Mouse (Mus musculus): Measurements from ENCODE around the gene Rplp2.
"Not testable (repeated sequence)": the region's sequence is repeated elsewhere in the genome, so short reads cannot be mapped to it uniquely, and the experiment has no call there.

Rplp2 gene

DNA sequence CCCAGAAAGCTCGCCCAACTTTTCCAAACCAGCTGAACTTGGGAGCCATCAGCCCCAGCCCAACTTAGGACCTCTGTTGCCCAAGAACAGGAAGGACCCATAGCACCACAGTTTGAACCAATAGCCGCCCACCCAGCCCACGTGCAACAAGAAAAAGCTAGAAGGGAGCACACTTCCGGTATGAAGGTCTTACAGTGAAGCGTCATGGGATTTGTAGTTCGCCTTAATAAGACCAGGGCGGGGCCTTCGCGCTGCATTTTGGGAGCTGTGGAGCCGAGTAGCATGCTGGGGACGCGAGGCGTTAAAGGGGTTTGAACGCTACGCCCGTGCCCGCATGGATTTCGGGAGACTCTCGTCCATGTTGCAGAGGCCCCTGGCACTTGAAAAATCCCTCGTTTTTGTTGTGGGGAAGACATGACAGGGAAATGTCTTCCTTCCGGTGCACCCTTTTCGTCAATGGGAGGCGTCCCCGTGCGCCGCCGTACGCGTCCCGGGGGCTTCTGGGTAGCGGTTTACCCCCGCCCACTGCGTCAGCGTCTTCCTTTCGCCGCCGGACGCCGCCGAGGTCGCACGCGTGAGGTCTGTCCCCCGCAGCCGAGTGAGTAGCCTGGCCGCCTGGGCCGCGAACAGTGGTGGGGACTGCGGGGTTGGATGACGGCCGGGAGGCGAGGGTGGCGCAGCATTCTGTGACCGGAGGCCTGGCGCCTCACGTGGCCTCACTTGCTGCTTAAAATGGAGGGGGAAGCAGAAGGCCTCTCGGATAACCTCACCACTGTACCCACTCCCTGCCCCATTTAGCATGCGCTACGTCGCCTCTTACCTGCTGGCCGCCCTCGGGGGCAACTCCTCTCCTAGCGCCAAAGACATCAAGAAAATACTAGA, at the start of gene Rplp2:
TSS of gene Rplp2 (plus strand) at position 261 of the 882 bp plus-strand sequence.
- DNase-seq (ENCODE audit: low read depth, low spot score), result peak; percentile 89

- DNase-seq (ENCODE audit: low read depth, low spot score), result no peak
Observed at GRCm38 (mm10) chr7:141403305-141403704, 43.9 kb upstream of the Rplp2 start.

GRCm38 (mm10) chr7:141405466-141405865, 41.7 kb upstream of the Rplp2 start:
- DNase-seq (ENCODE audit: low read depth, low spot score), result no peak

DNA sequence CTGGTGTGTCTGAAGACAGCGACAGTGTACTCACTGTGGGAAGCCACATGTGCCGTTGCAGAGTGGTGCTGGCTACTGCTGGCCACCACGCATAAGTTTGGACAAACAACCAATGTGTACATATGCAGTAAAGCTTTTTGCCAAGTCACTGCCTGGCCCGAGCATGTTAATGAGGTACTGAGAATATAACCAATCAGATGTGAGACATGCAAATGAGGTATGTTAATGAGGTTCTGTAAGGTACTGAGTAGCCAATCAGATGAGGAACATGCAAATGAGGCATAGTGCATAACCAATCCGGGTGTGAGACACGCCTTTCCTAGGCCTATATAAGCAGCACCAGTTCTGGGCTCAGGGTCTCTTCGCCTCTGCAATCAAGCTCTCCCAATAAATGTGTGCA, 39.5 kb upstream of the Rplp2 start:
- not testable (repeated sequence) for DNase-seq (ENCODE audit: low read depth, low spot score)

DNA sequence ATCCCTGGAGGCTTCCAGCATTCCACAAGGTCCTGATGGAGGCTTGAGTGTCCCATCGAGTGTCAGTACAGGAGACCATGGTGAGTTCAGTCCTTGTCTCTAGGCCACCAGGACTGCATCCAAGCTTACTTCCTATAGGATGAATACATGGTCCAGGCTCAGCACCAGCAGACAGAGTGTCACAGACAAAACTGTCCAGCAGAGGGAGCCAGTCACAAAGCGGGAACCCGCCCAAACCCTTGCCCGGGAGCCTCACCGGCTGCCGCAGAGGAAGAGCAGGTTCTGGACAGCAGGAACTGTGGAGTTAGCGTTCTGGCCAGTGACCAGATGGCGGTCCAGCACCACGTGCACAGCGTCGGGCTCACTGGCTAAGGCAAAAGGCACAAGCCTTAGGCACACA, 38.3 kb upstream of the Rplp2 start:
- DNase-seq (ENCODE audit: low read depth, low spot score), result peak; percentile 74

- no peak for DNase-seq (ENCODE audit: low read depth, low spot score)
Observed at GRCm38 (mm10) chr7:141410631-141411030, 36.5 kb upstream of the Rplp2 start.

- DNase-seq (ENCODE audit: low read depth, low spot score), result no peak
Observed at GRCm38 (mm10) chr7:141411667-141412066, 35.5 kb upstream of the Rplp2 start.

DNA sequence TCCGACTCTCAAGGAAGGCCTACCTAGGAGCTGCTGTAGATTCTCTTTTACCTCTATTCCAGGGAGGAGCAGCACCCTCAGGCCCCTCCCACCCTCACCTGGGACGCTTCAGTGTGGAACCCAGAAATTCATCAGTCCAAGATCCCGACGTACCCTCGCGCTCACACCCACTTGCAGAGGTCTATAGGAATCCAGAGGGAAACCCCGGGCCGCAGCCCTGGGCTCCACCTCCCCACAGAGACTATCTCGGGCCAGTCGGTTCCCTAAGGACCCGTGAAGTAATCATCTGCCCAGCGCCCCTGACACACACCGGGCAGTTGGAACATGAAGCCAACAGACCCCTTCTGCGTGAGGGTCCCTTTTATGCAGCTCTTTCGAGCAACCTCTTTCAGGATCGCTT, 33.8 kb upstream of the Rplp2 start:
- no peak for DNase-seq (ENCODE audit: low read depth, low spot score)

- DNase-seq (ENCODE audit: low read depth, low spot score), result peak; percentile 100
Observed at GRCm38 (mm10) chr7:141413809-141414584, 33.2 kb upstream of the Rplp2 start, which contains the start of gene Gatd1. Gatd1 (minus strand) TSS chr7:141414136.

DNA sequence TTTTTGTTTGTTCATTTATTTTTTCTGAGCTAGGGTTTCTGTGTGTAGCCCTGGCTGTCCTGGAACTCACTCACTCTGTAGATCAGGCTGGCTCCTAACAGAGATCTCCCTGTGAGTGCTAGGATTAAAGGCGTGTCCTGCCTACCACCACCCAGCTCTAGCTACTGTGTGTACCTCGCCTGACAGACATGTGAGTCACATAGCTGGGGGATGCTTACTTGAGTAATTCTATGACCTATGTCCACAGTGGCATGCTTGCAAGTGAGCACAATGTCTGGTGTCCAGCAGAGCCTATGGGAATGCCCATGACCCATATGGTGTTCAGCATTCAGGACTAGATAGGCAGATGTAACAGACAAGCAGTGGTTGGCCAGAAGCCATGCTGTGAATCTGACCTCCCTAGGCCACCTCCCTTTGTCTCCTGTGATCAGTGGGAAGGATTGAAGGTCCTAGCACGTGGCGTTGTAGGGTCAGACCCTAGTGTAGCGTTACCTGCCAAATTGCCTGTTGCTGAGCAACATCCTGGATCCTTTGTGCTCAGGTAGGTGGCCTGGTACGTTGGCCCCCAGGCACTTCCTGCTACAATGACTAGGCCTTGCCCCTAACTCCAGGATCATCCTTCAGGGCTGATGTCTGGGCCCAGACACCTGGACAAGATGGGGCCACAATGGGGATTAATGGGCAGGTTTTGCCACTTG, 30.9 kb upstream of the Rplp2 start:
- DNase-seq (ENCODE audit: low read depth, low spot score), result no peak

DNA sequence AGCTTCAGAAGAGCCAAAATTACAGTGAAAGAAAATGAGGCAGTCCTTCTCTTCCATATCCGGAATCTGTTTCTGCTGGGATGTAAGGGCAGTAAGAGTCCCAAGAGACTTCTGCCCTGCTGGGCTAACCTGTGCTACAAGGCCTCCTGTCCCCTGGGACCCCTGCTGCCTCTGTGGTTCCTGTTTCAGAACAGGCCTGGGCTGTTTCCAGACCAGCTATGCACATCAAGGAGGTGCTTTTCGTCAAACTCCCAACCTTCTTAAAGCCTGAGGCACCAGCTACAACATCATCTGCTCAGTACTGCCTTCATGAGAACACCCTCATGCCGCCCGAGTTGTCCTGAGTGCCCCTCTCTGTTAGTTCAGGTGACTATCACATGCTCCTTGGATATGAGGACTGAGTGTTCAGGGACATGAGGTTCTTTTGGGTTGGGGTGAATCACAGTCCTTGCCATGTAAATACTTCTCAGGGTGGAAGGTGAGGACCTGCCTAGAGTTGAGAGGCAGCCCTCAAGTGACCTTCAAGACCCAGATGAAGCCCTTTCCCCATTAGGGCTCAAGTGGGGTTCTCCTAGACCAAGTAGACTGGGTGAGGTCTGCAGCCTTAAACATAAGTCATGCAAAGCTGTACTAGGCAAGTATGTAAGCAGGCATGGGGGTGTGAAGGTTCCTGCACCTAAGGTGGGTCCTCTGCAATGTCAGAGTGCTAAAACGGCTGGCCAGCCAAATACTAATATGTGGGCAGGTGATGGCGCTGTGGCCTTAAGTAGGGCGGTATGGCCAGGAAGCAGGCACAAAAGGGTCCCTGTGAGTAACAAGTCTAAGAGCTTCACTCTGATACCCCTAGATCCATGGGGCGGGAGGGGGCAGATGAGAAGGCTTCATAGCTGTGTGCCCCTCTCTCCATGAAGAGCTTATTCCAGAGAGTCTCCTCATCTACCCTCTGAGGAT, 29.2 kb upstream of the Rplp2 start:
- DNase-seq (ENCODE audit: low read depth, low spot score), result no peak

DNA sequence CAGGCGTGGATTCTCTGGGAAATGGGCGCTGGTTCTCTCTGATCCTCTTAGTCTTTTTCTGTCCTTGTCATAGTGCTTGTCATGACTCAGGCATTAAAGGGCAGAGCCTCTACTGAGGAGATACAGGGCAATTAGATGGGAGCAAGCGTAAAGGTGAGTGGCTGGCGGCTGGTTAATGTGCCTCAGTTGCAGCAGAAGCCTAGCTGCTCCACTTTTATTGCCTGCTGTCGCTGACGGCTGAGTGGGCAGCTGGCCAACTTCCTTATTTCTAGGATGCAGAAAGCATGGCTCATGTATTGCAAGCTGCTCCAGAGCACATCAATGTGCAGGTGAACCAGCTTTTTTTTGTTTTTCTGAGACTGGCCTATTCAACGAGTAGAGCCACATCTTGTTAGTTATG, 28.2 kb upstream of the Rplp2 start:
- DNase-seq (ENCODE audit: low read depth, low spot score), result no peak

DNA sequence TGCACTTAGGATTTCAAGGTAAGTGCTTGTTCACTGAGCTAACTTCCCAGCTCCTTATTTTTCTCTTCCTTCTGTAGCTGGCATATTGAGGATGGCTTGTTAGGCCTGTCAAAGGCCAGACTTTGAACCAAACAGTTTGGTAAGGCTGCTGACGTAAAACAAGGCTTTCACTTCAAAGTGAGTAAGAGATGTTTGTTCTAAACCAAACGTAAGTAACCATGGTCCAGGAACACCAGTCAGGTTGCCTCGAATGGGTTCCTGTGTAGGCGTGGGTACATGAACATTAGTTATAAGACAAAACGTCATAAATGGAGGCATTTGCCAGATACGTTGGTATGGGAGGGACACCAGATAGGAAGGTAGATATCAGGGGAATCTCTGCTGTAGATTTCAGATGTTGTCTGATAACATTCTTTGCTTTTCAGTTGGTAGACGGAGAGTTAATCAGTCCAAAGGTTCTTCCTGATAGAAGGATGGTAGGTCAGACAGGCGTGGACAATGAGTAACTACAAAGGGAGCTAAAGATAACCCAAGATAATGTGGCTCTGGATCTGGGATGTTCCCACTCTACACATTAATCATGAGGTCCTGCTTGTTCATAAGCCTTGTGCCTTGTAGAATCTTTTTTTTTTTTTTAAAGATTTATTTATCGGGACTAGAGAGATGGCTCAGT, 27.0 kb upstream of the Rplp2 start:
- no peak for DNase-seq (ENCODE audit: low read depth, low spot score)

DNA sequence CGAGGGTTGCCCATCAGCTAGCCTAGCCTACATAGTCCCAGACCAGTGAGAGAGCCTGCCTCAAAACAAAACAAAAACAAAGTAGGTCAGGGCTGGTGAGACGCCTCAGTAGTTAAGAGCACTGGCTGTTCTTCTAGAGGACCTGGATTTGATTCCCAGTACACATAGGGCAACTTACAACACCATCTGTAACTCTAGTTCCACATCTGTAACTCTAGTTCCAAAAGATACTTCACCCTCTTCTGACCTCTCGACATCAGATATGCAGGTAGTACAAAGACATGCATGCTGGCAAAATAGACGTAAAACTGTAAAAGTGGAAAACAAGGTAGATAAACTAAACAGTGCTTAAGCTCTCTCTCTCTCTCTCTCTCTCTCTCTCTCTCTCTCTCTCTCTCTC, 23.4 kb upstream of the Rplp2 start:
- no peak for DNase-seq (ENCODE audit: low read depth, low spot score)

- DNase-seq (ENCODE audit: low read depth, low spot score), result no peak
Observed at GRCm38 (mm10) chr7:141426948-141427730, 20.0 kb upstream of the Rplp2 start.

DNA sequence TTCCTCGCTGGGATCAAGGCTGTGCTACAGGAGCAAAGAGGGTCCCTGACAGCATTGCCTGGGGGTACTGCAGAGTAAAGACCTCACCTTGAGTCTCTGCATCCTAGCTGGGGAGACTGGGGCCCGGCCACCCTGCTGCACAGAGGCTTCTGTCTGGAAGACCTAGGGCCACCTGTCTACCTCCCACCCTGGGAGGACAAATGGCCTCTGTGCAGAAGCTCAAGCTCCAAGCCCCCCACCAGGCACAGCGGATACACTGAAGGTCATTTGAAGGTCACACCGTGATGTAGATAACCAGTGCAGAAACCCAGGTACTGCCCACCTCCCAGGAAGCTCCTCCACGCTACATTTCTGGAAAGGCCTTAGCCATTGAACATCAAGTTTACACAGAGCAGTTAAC, 18.5 kb upstream of the Rplp2 start:
- no peak for DNase-seq (ENCODE audit: low read depth, low spot score)

GRCm38 (mm10) chr7:141429310-141429709, 17.9 kb upstream of the Rplp2 start, which contains the start of gene Cend1:
Cend1 (minus strand) TSS chr7:141429491.
- DNase-seq (ENCODE audit: low read depth, low spot score), result no peak

DNA sequence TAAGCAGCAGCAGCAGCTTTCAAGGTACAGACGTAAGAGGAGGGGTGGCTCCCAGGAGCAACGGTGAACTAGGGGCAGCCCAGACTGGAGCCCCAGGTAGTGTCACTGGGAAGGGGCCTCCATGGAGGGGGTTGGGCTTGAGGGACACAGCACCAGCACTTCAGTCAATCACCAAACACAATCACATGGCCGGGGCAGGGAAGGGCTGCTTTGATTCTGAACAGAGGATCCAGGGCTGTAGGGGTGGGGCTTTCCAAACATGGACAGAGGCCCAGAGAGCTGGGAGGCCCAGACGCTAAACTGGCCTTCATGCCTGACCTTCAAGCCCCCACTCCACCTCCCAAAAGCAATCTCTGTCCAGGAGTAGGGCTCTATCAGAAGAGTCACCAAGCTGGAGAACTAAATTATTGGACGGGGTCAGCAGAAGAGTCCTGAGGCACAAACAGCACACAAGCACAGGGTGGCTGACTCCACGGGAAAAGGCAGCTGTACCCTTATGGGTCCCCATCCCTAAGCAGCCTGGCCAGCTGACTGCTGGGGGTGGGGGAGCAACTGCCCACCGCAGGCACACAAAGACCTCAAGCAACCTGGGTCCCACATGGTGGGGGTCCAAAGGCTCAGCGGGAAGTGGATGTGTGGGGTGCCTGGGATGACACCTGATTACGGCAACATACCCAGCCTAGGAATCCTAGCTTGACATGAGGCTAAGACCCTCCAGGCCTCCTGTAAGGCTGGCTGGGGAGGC, 17.2 kb upstream of the Rplp2 start:
- DNase-seq (ENCODE audit: low read depth, low spot score), result no peak

Data from skeletal muscle tissue, adult 2 months (tissue).